Mouse (Mus musculus): ENCODE results near the gene Phlda2.

The Phlda2 gene

DNA sequence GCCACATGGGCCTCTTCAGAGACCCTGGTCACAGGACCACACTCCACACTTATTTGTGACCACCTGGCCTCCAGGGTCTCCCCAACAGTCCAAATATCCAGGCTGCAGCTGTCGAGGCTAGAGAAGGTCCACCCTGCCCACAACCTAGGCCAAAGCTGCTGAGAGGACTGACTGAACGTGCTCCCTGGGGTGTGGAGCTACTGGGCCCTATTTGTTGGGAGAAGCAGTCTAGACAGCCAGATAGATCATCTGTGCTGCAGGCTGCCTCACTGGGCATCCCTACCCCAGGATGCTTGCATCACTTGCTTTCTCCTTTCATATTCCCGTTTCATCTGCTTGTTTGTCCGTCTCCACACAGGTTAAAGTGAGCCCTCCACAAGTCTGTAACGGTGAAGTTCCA is 40.4 kb downstream of the Phlda2 start:
- no peak for DNase-seq (ENCODE audit: low spot score in 2 of 2)

DNA sequence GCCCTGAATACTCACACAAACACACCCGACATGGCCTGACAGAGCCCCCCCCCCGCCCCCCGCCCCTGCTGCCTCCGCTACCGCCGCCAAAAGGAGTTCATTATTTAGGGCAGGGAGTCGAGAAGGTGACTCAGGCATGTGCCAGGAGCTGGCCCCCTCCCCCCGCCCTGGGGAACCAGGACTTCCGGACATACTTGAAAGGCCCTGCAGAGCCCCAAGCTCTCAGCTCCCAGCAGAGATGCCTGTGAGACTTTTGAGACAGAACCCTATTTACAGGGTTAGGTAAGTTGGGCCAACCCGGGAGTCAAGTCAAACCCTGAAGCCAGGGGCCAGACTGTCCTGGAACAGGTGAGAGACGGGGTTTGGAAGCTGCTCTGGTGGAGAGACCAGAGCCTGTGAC is 41.0 kb downstream of the Phlda2 start:
- no peak for DNase-seq (ENCODE audit: low spot score in 2 of 2)

DNA sequence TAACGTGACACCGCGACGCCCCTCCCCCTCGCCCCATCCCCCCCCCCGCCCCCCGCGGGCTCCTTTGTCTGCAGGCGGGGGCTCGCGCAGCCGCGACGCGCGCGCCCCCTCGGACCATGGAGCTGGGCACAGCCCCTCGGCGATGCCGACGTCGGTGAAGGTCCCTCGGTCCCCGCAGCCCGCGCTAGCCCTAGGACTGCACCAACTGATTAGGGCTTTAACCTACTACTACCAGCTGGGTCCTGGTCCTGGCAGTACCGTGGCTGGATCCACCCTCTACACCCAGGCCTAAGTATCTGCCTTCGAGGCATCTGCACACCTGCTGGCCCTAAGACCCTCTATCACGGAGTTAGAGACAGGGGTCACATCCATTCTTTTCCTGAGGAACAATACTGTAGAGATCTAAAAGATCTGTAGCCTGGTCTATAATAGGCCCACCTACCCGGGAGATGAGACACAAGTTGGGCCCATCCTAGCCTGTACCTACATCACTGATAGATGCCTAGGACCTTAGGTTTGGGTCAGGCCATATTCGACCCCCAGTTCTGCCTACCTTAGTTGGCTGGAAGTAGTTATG is 41.6 kb downstream of the Phlda2 start:
- DNase-seq (ENCODE audit: low spot score in 2 of 2) = no peak

DNA sequence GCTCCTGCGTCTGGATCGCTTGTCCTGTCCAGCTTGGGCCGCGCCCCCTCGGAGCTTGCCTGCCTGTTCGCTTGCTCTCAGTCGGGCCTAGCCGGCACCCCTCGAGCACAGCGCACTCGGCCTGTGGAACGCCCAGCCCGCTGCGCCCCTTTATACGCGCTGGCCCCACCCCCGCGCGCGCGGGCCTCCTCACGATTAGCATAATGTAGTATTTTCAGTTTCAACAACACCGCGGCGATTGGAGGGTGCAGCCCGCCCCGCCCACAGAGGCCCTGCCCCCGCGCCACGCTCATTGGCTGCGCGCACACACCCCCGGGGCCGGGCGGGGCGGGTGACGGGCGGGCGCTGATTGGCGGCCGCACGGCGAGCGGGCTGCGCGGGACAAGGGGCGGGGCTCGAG is 42.1 kb downstream of the Phlda2 start, which contains the start of gene Cdkn1c:
Gene Cdkn1c (minus strand): TSS at position 177 of the 400 bp plus-strand sequence.
- DNase-seq (ENCODE audit: low spot score in 2 of 2) = peak; percentile 69 to 73

DNA sequence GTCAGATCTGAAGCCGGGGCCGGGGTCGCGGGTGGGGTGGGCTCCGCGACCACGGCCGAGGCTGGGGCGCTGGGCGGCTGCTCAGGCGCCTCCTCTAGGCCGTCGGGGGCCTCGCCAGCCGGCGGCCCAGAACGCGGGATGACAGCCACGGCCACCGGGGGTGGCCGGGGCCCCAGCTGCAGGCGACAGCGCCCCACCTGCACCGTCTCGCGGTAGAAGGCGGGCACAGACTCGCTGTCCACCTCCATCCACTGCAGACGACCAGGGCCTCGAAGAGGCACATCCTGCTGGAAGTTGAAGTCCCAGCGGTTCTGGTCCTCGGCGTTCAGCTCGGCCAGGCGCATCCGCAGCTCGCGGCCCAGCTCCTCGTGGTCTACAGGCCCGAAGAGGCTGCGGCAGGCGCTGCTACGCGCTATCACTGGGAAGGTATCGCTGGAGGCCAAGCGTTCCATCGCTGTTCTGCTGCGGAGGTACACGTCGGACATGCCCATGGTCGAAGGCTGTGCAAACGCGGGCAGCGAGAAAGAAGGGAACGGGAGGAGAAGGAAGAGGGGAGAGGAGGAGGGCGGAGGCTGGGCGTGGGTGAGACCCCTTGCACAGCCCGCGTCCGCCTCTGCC is 42.6 kb downstream of the Phlda2 start:
- no peak for DNase-seq (ENCODE audit: low spot score in 2 of 2)

DNA sequence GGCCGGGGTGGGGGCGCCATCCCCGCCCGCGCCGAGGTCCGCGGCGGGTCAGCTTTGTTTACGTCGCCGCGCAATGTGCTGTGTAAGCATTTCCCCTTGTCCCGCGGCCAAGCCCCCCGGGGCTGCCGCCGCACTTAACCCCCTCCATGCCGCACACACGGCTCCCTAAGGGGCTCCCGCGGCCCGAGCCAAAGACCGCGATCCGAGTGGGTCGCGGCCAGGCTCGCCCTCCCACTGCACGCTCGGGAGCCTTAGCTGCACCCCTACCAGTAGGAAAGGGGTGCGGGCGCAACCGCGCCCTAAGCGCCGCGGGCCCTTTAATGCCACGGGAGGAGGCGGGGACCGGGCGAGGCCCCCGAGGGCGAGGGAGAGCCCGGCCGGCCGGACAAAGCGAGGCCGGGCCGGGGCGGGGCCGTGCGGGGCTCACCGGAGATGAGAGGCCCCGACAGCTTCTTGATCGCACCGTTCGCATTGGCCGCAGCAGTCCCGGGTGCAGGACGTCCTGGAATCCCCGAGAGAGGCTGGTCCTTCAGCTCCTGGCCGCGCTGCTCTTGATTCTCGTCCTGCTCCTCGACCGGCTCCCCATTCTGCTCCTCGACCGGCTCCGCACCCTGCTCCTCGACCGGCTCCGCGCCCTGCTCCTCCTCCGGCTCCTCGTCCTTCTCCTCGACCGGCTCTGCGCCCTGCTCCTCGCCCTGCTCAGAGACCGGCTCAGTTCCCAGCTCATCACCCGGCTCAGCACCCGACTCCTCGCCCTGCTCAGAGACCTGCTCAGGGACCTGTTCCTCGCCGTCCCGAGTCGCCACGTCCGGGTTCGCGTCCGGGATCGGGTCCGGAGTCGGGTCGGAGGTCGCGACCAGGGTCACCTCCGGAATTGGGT is 43.4 kb downstream of the Phlda2 start:
- no peak for DNase-seq (ENCODE audit: low spot score in 2 of 2)

DNA sequence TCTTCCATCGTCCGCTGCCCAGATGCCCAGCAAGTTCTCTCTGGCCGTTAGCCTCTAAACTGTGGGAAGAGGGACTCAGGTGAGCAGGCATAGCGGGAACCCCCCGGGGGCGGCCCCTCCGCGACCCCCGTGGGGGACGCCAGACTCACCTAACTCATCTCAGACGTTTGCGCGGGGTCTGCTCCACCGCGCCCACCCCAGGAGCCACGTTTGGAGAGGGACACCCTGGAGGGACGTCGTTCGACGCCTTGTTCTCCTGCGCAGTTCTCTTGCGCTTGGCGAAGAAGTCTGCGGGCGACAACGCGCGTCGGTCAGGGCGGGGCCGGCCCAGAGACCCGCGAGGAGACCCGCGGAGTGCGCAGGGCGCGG is 44.0 kb downstream of the Phlda2 start:
- no peak for DNase-seq (ENCODE audit: low spot score in 2 of 2)

Data from frontal cortex, postnatal 14 days (tissue).